Mouse (Mus musculus) embryonic facial prominence, embryonic 11.5 days (tissue): ENCODE measurements around the gene Slc5a5. TPM values are rescaled to one million over a fixed set of nuclear protein-coding genes. Genes with fewer than 3 reads are reported as not detected.

Source experiments
- ATAC-seq: fragments of 200-750 bp; cut with Nextera tagmentation; replicated peaks from 2 replicates; pipeline ENCODE4 v1.8.0; 2017; ENCODE audit warnings: low read depth; ENCODE audit not compliant: insufficient number of reproducible peaks, low FRiP score, low TSS enrichment
- DNase-seq: peaks from one replicate; pipeline ENCODE4 v3.0.0-alpha.2; 2015; ENCODE audit warnings: low spot score
- H3K27ac ChIP-seq: fragments of 300-500 bp; sonication (generic); replicated peaks from 2 replicates; pipeline ENCODE4 v1.5.1; 2014; ENCODE audit warnings: mild to moderate bottlenecking, low read depth, low read length, control low read depth
- H3K27me3 ChIP-seq: fragments of 300-500 bp; sonication (generic); 2 replicates; pipeline ENCODE4 v1.6.1; 2014; ENCODE audit warnings: mild to moderate bottlenecking, low read length, moderate library complexity, mixed read lengths; ENCODE audit not compliant: control insufficient read depth, insufficient read depth
- H3K36me3 ChIP-seq: fragments of 300-500 bp; sonication (generic); replicated peaks from 2 replicates; pipeline ENCODE4 v1.6.1; 2014; ENCODE audit warnings: low read depth, mild to moderate bottlenecking, low read length, moderate library complexity, mixed read lengths; ENCODE audit not compliant: control insufficient read depth, insufficient read depth
- H3K4me1 ChIP-seq: fragments of 300-500 bp; sonication (generic); 2 replicates; pipeline ENCODE4 v1.6.1; 2014; ENCODE audit warnings: low read length, mixed read lengths; ENCODE audit not compliant: control insufficient read depth, insufficient read depth
- H3K4me2 ChIP-seq: fragments of 300-500 bp; sonication (generic); 2 replicates; pipeline ENCODE4 v1.6.1; 2014; ENCODE audit warnings: low read depth, mild to moderate bottlenecking, control low read depth, low read length, moderate library complexity
- H3K4me3 ChIP-seq: fragments of 300-500 bp; sonication (generic); 2 replicates; pipeline ENCODE4 v1.5.1; 2014; ENCODE audit warnings: low read depth, low read length, control low read depth
- H3K9ac ChIP-seq: fragments of 300-500 bp; sonication (generic); replicated peaks from 2 replicates; pipeline ENCODE4 v1.6.1; 2014; ENCODE audit warnings: mild to moderate bottlenecking, control low read depth, low read length
- H3K9me3 ChIP-seq: fragments of 300-500 bp; sonication (generic); replicated peaks from 2 replicates; pipeline ENCODE4 v1.6.1; 2016; ENCODE audit warnings: mild to moderate bottlenecking, low read length, inconsistent platforms, mixed read lengths; ENCODE audit not compliant: control insufficient read depth
- WGBS: fragments of 180-500 bp; shearing (Covaris S2); extraction: QIAGEN DNeasy Blood & Tissue Kit; methylation state at CpG from one replicate; pipeline ENCODE4 v1.1.7; 2014; 5-methylcytosine and 5-hydroxymethylcytosine counted together
- polyA plus RNA-seq: library from polyadenylated mRNA; unstranded; fragments of >200 nt; fragmentation: Nextera tagmentation; extraction: Ambion mirVana; gene quantifications from 2 replicates; pipeline ENCODE4 v1.2.1, GENCODE M21; 2014

The Slc5a5 gene
- polyA plus RNA-seq, 1 experiment from 2014 or later: 0.27 TPM

DNA sequence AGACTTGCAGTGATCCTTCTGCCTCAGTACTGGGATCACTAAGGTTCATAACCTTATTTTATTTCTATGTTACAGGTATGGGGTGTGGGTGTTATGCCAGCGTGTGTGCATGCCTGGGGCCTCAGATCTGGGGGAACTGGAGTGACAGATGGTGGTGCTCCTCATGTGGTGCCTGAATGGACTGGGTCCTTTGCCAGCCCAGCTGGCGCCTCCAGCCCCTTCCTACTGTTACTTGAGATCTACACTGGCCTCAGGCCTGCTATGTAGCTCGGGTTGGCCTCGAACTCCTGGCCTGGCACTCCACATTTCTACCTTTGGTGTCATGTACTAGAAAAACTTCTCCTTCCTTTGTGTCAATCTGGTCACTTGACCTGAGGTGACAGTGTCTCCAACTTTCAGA is 8.4 kb downstream of the Slc5a5 start:
- Histone ChIP-seq H3K27me3 (no peaks in the 10 kb centered on the region), H3K4me3 (no peak overlapping the region), H3K9me3 (no peaks in the 10 kb centered on the region), H3K27ac (no peak overlapping the region), H3K9ac (no peak overlapping the region), H3K36me3 (no peaks in the 10 kb centered on the region), H3K4me2 (no peak overlapping the region), H3K4me1 (no peaks in the 10 kb centered on the region)
- 81% methylated on average over 4 of the region's 4 CpGs for WGBS
- ATAC-seq (no peak), DNase-seq (no peak)

- Histone ChIP-seq H3K9me3 (no peaks in the 10 kb centered on the region), H3K4me1 (no peaks in the 10 kb centered on the region), H3K4me3 (no peak overlapping the region), H3K9ac (no peak overlapping the region), H3K27me3 (no peaks in the 10 kb centered on the region), H3K27ac (no peak overlapping the region), H3K36me3 (no peaks in the 10 kb centered on the region), H3K4me2 (no peak overlapping the region)
- ATAC-seq (no peak), DNase-seq (peak; percentile 12)
- WGBS: 31% methylated on average over 11 of the region's 11 CpGs
Observed at GRCm38 (mm10) chr8:70880546-70880945, 12.0 kb downstream of the Slc5a5 start.

DNA sequence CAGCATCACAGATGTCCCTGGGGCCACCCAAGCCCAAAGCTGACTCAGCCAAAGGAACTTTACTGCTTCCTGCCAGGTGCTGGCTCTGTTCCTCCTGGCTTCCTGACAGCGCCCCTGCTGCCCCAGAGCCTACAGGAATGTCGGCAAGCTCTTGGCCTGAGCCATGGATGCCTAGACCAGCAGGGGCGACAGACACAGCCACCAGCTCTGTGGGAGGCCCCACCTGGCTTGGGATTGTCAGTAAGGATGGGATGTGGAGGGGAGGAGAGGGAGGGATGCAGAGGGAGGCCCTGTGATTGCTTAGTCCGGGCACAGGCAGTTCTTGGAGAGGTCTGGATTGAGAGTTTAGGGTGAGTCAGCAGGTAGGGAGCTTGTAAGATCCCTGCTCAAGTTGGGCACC is 12.4 kb downstream of the Slc5a5 start:
- Histone ChIP-seq H3K4me3 (no peak overlapping the region), H3K27ac (no peak overlapping the region), H3K4me2 (no peak overlapping the region), H3K4me1 (no peaks in the 10 kb centered on the region), H3K27me3 (no peaks in the 10 kb centered on the region), H3K9ac (no peak overlapping the region), H3K36me3 (no peaks in the 10 kb centered on the region), H3K9me3 (no peaks in the 10 kb centered on the region)
- WGBS: 6% methylated on average over 4 of the region's 4 CpGs
- DNase-seq (no peak), ATAC-seq (no peak)

DNA sequence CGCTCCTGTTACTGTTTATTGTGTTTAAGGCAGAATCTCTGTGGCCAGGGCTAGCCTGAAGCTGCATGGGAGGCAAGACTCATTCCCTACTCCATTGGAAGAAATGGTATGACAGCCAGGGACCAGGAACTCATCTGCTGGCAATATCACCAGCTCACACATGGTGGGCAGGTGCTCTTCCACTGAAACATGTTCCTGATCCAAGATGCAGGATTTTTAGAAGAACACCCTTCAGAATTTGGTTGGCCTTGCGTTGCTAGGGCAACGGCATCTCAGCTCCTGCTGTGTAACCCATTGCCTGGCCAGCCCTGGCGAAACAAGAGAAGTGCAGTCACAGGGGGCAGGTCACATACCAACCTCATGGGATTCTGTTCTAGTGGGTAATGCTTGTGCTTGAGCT is 13.1 kb downstream of the Slc5a5 start:
- 56% methylated on average over 4 of the region's 4 CpGs for WGBS
- no peak overlapping the region for H3K4me2 ChIP-seq

DNA sequence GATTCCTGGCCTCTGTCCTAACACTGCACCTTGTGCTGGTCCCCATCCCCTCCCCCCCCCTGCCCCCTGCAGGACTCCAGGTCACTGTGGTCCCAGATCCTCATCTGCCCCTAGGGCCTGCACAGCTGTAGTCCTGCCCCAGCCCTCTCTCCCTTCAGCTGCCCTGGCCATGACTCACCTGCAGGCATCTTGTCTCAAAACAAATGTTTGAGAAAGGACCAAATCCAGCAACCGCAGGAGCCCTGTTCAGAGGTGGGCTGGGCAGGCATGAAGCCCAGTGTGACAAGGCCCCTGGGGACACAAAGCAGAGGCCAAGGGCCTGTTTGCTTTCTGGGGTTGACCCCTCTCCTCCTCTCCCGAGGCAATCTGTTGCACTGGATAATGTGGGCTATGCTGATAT is 14.4 kb downstream of the Slc5a5 start:
- no peaks in the 10 kb centered on the region for H3K36me3 ChIP-seq
- ATAC-seq (no peak), DNase-seq (no peak)
- no peak overlapping the region for H3K27ac ChIP-seq
- H3K9me3 ChIP-seq: no peaks in the 10 kb centered on the region
- no peaks in the 10 kb centered on the region for H3K27me3 ChIP-seq
- no peak overlapping the region for H3K4me2 ChIP-seq
- H3K9ac ChIP-seq: no peak overlapping the region
- WGBS: 39% methylated on average over 2 of the region's 2 CpGs
- H3K4me1 ChIP-seq: no peaks in the 10 kb centered on the region
- H3K4me3 ChIP-seq: no peak overlapping the region

More for the DNA sequence above, 13.1 kb downstream of the Slc5a5 start:
- Histone ChIP-seq H3K4me1 (no peaks in the 10 kb centered on the region), H3K9me3 (no peaks in the 10 kb centered on the region), H3K4me3 (no peak overlapping the region), H3K27me3 (no peaks in the 10 kb centered on the region), H3K9ac (no peak overlapping the region), H3K27ac (no peak overlapping the region), H3K36me3 (no peaks in the 10 kb centered on the region)
- ATAC-seq (no peak), DNase-seq (no peak)

DNA sequence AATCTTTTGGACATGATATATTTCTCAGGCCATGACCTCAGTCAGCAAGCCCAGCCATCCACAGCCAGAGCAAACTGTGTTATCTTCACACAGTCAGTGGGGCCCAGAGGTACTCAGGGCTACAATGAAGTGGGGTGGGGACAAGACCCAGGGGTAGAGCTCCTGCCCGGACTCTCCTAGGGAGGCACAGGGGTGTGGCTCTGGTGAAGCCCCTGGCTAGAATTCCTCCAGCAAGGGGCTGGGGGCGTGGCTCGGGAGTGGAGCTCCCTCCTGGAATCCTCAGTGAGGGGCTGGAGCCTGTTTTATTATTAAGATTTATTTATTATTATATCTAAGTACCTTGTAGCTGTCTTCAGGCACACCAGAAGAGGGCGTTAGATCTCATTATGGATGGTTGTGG is 16.2 kb downstream of the Slc5a5 start:
- H3K9me3 ChIP-seq: no peaks in the 10 kb centered on the region
- no peaks in the 10 kb centered on the region for H3K4me1 ChIP-seq
- H3K9ac ChIP-seq: no peak overlapping the region
- DNase-seq: no peak
- H3K4me2 ChIP-seq: no peak overlapping the region
- no peaks in the 10 kb centered on the region for H3K36me3 ChIP-seq
- no peak overlapping the region for H3K27ac ChIP-seq
- 70% methylated on average over 4 of the region's 4 CpGs for WGBS
- no peaks in the 10 kb centered on the region for H3K27me3 ChIP-seq
- H3K4me3 ChIP-seq: no peak overlapping the region
- no peak for ATAC-seq

GRCm38 (mm10) chr8:70874441-70874840 is 18.1 kb downstream of the Slc5a5 start:
- H3K9me3 ChIP-seq: no peaks in the 10 kb centered on the region
- DNase-seq (no peak), ATAC-seq (no peak)
- no peaks in the 10 kb centered on the region for H3K27me3 ChIP-seq
- H3K9ac ChIP-seq: no peak overlapping the region
- 92% methylated on average over 13 of the region's 13 CpGs for WGBS
- no peak overlapping the region for H3K4me3 ChIP-seq
- H3K4me2 ChIP-seq: no peak overlapping the region
- no peaks in the 10 kb centered on the region for H3K36me3 ChIP-seq
- no peaks in the 10 kb centered on the region; the same call in 1 of the 2 replicates for H3K4me1 ChIP-seq
- no peak overlapping the region for H3K27ac ChIP-seq

GRCm38 (mm10) chr8:70873364-70873985 is 19.1 kb downstream of the Slc5a5 start, which contains the start of gene Ccdc124:
Gene Ccdc124, minus strand, starts transcription at chr8:70873935.
- Histone ChIP-seq H3K36me3 (no peaks in the 10 kb centered on the region), H3K27ac (peak within 1 kb of the TSS; percentile 70), H3K27me3 (no peaks in the 10 kb centered on the region), H3K4me3 (peak within 1 kb of the TSS; percentile 86), H3K4me1 (peaks cover 4% of the 10 kb centered on the region; the same call in 1 of the 2 replicates), H3K9me3 (no peaks in the 10 kb centered on the region), H3K4me2 (peak within 1 kb of the TSS; percentile 84), H3K9ac (peak within 1 kb of the TSS; percentile 82)
- WGBS: 2% methylated on average over 46 of the region's 46 CpGs
- DNase-seq (peak; percentile 95), ATAC-seq (peak; percentile 86)
